Mouse (Mus musculus) lung, embryonic 14.5 days (tissue): ENCODE data around the gene G6pc3. TPM values are rescaled to one million over a fixed set of nuclear protein-coding genes. Genes with fewer than 3 reads are reported as not detected.

Experiments used
- ATAC-seq: fragments of 200-750 bp; cut with Nextera tagmentation; 2 replicates; pipeline ENCODE4 v1.8.0; 2017; ENCODE audit warnings: mild to moderate bottlenecking, moderate TSS enrichment, moderate library complexity; ENCODE audit not compliant: insufficient read depth
- DNase-seq: peaks from one replicate; pipeline ENCODE4 v3.0.0-alpha.2; 2015
- H3K27ac ChIP-seq: fragments of 300-500 bp; sonication (generic); 2 replicates; pipeline ENCODE4 v1.5.1; 2014; ENCODE audit warnings: low read depth, mild to moderate bottlenecking, moderate library complexity
- H3K27me3 ChIP-seq: fragments of 300-500 bp; sonication (generic); 2 replicates; pipeline ENCODE4 v1.6.1; 2014; ENCODE audit warnings: low read length, control low read depth; ENCODE audit not compliant: insufficient read depth
- H3K36me3 ChIP-seq: fragments of 300-500 bp; sonication (generic); 2 replicates; pipeline ENCODE4 v1.6.1; 2014; ENCODE audit warnings: control low read depth; ENCODE audit not compliant: insufficient read depth
- H3K4me1 ChIP-seq: fragments of 300-500 bp; sonication (generic); 2 replicates; pipeline ENCODE4 v1.6.1; 2014; ENCODE audit warnings: antibody characterized with exemption, control low read depth; ENCODE audit not compliant: insufficient read depth
- H3K4me2 ChIP-seq: fragments of 300-500 bp; sonication (generic); 2 replicates; pipeline ENCODE4 v1.6.1; 2014; ENCODE audit warnings: mild to moderate bottlenecking
- H3K4me3 ChIP-seq: fragments of 300-500 bp; sonication (generic); 2 replicates; pipeline ENCODE4 v1.5.1; 2014; ENCODE audit warnings: low read depth, low read length
- H3K9ac ChIP-seq: fragments of 300-500 bp; sonication (generic); 2 replicates; pipeline ENCODE4 v1.6.1; 2014
- H3K9me3 ChIP-seq: fragments of 300-500 bp; sonication (generic); 2 replicates; pipeline ENCODE4 v1.6.1; 2016; ENCODE audit warnings: low read depth, low read length, control low read depth
- CTCF ChIP-seq: IDR thresholded peaks from 2 replicates; pipeline ENCODE4 v1.5.1; 2016; ENCODE audit warnings: antibody characterized with exemption, low read depth
- WGBS: fragments of 180-500 bp; shearing (Covaris S2); extraction: QIAGEN DNeasy Blood & Tissue Kit; methylation state at CpG from one replicate; pipeline ENCODE4 v1.1.7; 2014; 5-methylcytosine and 5-hydroxymethylcytosine counted together
- polyA plus RNA-seq: library from polyadenylated mRNA; unstranded; fragments of >200 nt; fragmentation: Nextera tagmentation; extraction: Ambion mirVana; gene quantifications from 2 replicates; pipeline ENCODE4 v1.2.1, GENCODE M21; 2014

The G6pc3 gene
- polyA plus RNA-seq, 1 experiment from 2014 or later = 34.5 TPM

- Histone ChIP-seq H3K27ac (peak overlapping the region; percentile 85; the same call in 1 of the 2 replicates), H3K4me2 (peak overlapping the region; percentile 90), H3K4me1 (peaks cover 62% of the 10 kb centered on the region), H3K4me3 (peak overlapping the region; percentile 54), H3K9ac (peak overlapping the region; percentile 56), H3K9me3 (no peaks in the 10 kb centered on the region), H3K27me3 (no peaks in the 10 kb centered on the region), H3K36me3 (no peaks in the 10 kb centered on the region)
- DNase-seq = no peak
- no peak for ATAC-seq
- WGBS = 35% methylated on average over 7 of the region's 7 CpGs
- TF ChIP-seq CTCF = no peak
Measured at GRCm38 (mm10) chr11:102217876-102218430, 28.5 kb downstream of the G6pc3 start.

GRCm38 (mm10) chr11:102218783-102219182 is 29.4 kb downstream of the G6pc3 start:
- H3K4me3 ChIP-seq = peak overlapping the region; percentile 54
- no peaks in the 10 kb centered on the region for H3K36me3 ChIP-seq
- no peaks in the 10 kb centered on the region for H3K9me3 ChIP-seq
- DNase-seq = peak; percentile 98
- H3K27me3 ChIP-seq = no peaks in the 10 kb centered on the region
- H3K27ac ChIP-seq = peak overlapping the region; percentile 88
- WGBS = under 1% methylated on average over 10 of the region's 10 CpGs
- peaks cover 61% of the 10 kb centered on the region for H3K4me1 ChIP-seq
- H3K4me2 ChIP-seq = peak overlapping the region; percentile 90
- peak; percentile 81 for ATAC-seq
- TF ChIP-seq CTCF = 0 out of 2 replicates have a peak, but pooled peaks have one; percentile 13
- peak overlapping the region; percentile 56 for H3K9ac ChIP-seq

- peaks cover 54% of the 10 kb centered on the region for H3K4me1 ChIP-seq
- TF ChIP-seq CTCF = no peak
- H3K27ac ChIP-seq = peak overlapping the region; percentile 88
- DNase-seq = no peak
- H3K4me2 ChIP-seq = peak overlapping the region; percentile 90
- peak overlapping the region; percentile 54 for H3K4me3 ChIP-seq
- 48% methylated on average over 14 of the region's 14 CpGs for WGBS
- H3K9me3 ChIP-seq = no peaks in the 10 kb centered on the region
- peak overlapping the region; percentile 56 for H3K9ac ChIP-seq
- no peaks in the 10 kb centered on the region for H3K27me3 ChIP-seq
- no peaks in the 10 kb centered on the region for H3K36me3 ChIP-seq
- ATAC-seq = no peak
Measured at GRCm38 (mm10) chr11:102219247-102219993, 30.0 kb downstream of the G6pc3 start.

GRCm38 (mm10) chr11:102219994-102220346 is 30.6 kb downstream of the G6pc3 start:
- no peak overlapping the region for H3K9ac ChIP-seq
- H3K27ac ChIP-seq = peak overlapping the region; percentile 88; the same call in 1 of the 2 replicates
- ATAC-seq = no peak

GRCm38 (mm10) chr11:102220451-102220850 is 31.0 kb downstream of the G6pc3 start:
- H3K36me3 ChIP-seq = no peaks in the 10 kb centered on the region
- DNase-seq (no peak), ATAC-seq (no peak)
- 61% methylated on average over 6 of the region's 6 CpGs for WGBS
- no peaks in the 10 kb centered on the region for H3K9me3 ChIP-seq
- no peak for TF ChIP-seq CTCF
- no peak overlapping the region for H3K4me2 ChIP-seq
- H3K4me1 ChIP-seq = peaks cover 51% of the 10 kb centered on the region
- no peaks in the 10 kb centered on the region for H3K27me3 ChIP-seq
- no peak overlapping the region for H3K27ac ChIP-seq
- H3K4me3 ChIP-seq = no peak overlapping the region
- no peak overlapping the region for H3K9ac ChIP-seq

More at GRCm38 (mm10) chr11:102219994-102220346, 30.6 kb downstream of the G6pc3 start:
- Histone ChIP-seq H3K9me3 (no peaks in the 10 kb centered on the region), H3K27me3 (no peaks in the 10 kb centered on the region), H3K36me3 (no peaks in the 10 kb centered on the region), H3K4me2 (0 out of 2 replicates have a peak overlapping the region, but pooled peaks have one; percentile 90), H3K4me3 (no peak overlapping the region), H3K4me1 (peaks cover 54% of the 10 kb centered on the region)
- DNase-seq = peak; percentile 27
- WGBS = 41% methylated on average over 4 of the region's 4 CpGs
- TF ChIP-seq CTCF = no peak

GRCm38 (mm10) chr11:102221243-102221953 is 32.0 kb downstream of the G6pc3 start:
- Histone ChIP-seq H3K4me2 (no peak overlapping the region), H3K36me3 (no peaks in the 10 kb centered on the region), H3K4me1 (peaks cover 42% of the 10 kb centered on the region), H3K27ac (no peak overlapping the region), H3K9ac (no peak overlapping the region), H3K9me3 (no peaks in the 10 kb centered on the region), H3K4me3 (no peak overlapping the region), H3K27me3 (no peaks in the 10 kb centered on the region)
- DNase-seq (no peak), ATAC-seq (no peak)
- WGBS = 77% methylated on average over 8 of the region's 8 CpGs
- no peak for TF ChIP-seq CTCF

GRCm38 (mm10) chr11:102221954-102222351 is 32.5 kb downstream of the G6pc3 start:
- Histone ChIP-seq H3K36me3 (no peaks in the 10 kb centered on the region), H3K27me3 (no peaks in the 10 kb centered on the region), H3K9me3 (no peaks in the 10 kb centered on the region), H3K9ac (no peak overlapping the region), H3K4me3 (no peak overlapping the region), H3K4me2 (no peak overlapping the region), H3K27ac (no peak overlapping the region), H3K4me1 (peaks cover 39% of the 10 kb centered on the region)
- no peak for TF ChIP-seq CTCF
- DNase-seq (no peak), ATAC-seq (no peak)
- 65% methylated on average over 8 of the region's 8 CpGs for WGBS
